Mouse (Mus musculus) thymus, adult 2 months (tissue): ENCODE data around the gene Birc7. TPM values are rescaled to one million over a fixed set of nuclear protein-coding genes. Genes with fewer than 3 reads are reported as not detected.

Experiments used
- DNase-seq: peaks from one replicate; pipeline ENCODE4 v3.0.0; 2021
- H3K27ac ChIP-seq: fragments of 200-500 bp; 2 replicates; pipeline ENCODE4 v1.5.1; 2012; ENCODE audit warnings: low read length, control low read depth; ENCODE audit not compliant: control insufficient read depth, insufficient read depth
- H3K27me3 ChIP-seq: fragments of 200-500 bp; 2 replicates; pipeline ENCODE4 v1.6.1; 2012; ENCODE audit warnings: mild to moderate bottlenecking, low read length, moderate library complexity, mixed read lengths; ENCODE audit not compliant: control insufficient read depth, insufficient read depth
- H3K36me3 ChIP-seq: fragments of 200-500 bp; 2 replicates; pipeline ENCODE4 v1.6.1; 2012; ENCODE audit warnings: mild to moderate bottlenecking, low read length, moderate library complexity; ENCODE audit not compliant: control insufficient read depth, insufficient read depth
- H3K4me1 ChIP-seq: fragments of 200-500 bp; replicated peaks from 2 replicates; pipeline ENCODE4 v1.6.1; 2012; ENCODE audit warnings: low read length; ENCODE audit not compliant: control insufficient read depth, insufficient read depth
- H3K4me3 ChIP-seq: fragments of 200-500 bp; 2 replicates; pipeline ENCODE4 v1.5.1; 2012; ENCODE audit warnings: mild to moderate bottlenecking, low read length, control low read depth, moderate library complexity; ENCODE audit not compliant: control insufficient read depth, insufficient read depth
- CTCF ChIP-seq: fragments of 200-500 bp; IDR thresholded peaks from 2 replicates; pipeline ENCODE4 v1.5.1; 2012; ENCODE audit warnings: mild to moderate bottlenecking, control low read depth, low read length, moderate library complexity, borderline replicate concordance; ENCODE audit not compliant: control insufficient read depth, poor library complexity, insufficient read depth; ENCODE audit errors: extremely low read depth
- POLR2A ChIP-seq: fragments of 200-500 bp; IDR thresholded peaks from 2 replicates; pipeline ENCODE4 v1.6.1; 2012; ENCODE audit warnings: mild to moderate bottlenecking, low read length, control low read depth, moderate library complexity; ENCODE audit not compliant: control insufficient read depth, poor library complexity, insufficient read depth; ENCODE audit errors: extremely low read depth
- WGBS: fragments of 180-500 bp; shearing (Covaris S2); methylation state at CpG from one replicate; pipeline ENCODE4 v1.1.7; 2018; 5-methylcytosine and 5-hydroxymethylcytosine counted together
- polyA plus RNA-seq: library from polyadenylated mRNA; depleted of rRNA; stranded (reverse); fragments of >200 nt; gene quantifications from 2 replicates; pipeline ENCODE4 v1.2.3, GENCODE M21; 2012

Gene Birc7
- polyA plus RNA-seq, 1 experiment = 0.19 TPM

- 10% methylated on average over 29 of the region's 29 CpGs for WGBS
- Histone ChIP-seq H3K4me3 (no peak overlapping the region), H3K27ac (no peak overlapping the region), H3K36me3 (no peaks in the 10 kb centered on the region), H3K4me1 (0 out of 2 replicates have a peak, but pooled peaks cover 3% of the 10 kb centered on the region), H3K27me3 (peaks cover 15% of the 10 kb centered on the region; the same call in 1 of the 2 replicates)
- no peak for TF ChIP-seq POLR2A
- TF ChIP-seq CTCF = no peak
- DNase-seq = no peak
Measured at GRCm38 (mm10) chr2:180890422-180891074, 38.3 kb upstream of the Birc7 start.

GRCm38 (mm10) chr2:180891075-180891834 is 37.6 kb upstream of the Birc7 start:
- H3K4me1 ChIP-seq = 0 out of 2 replicates have a peak, but pooled peaks cover 3% of the 10 kb centered on the region
- no peak for DNase-seq
- TF ChIP-seq POLR2A (no peak), CTCF (no peak)
- WGBS = 6% methylated on average over 37 of the region's 37 CpGs
- no peak overlapping the region for H3K27ac ChIP-seq
- no peaks in the 10 kb centered on the region for H3K36me3 ChIP-seq
- no peak overlapping the region for H3K4me3 ChIP-seq
- H3K27me3 ChIP-seq = peaks cover 15% of the 10 kb centered on the region; the same call in 1 of the 2 replicates

GRCm38 (mm10) chr2:180891835-180892323 is 36.9 kb upstream of the Birc7 start:
- Histone ChIP-seq H3K4me3 (no peak overlapping the region), H3K27ac (no peak overlapping the region), H3K27me3 (peaks cover 15% of the 10 kb centered on the region; the same call in 1 of the 2 replicates), H3K36me3 (no peaks in the 10 kb centered on the region), H3K4me1 (0 out of 2 replicates have a peak, but pooled peaks cover 3% of the 10 kb centered on the region)
- 16% methylated on average over 9 of the region's 9 CpGs for WGBS
- TF ChIP-seq POLR2A = no peak
- TF ChIP-seq CTCF = no peak
- DNase-seq = no peak

GRCm38 (mm10) chr2:180892841-180893521 is 35.8 kb upstream of the Birc7 start:
- peak; percentile 7 for DNase-seq
- Histone ChIP-seq H3K27me3 (peaks cover 15% of the 10 kb centered on the region; the same call in 1 of the 2 replicates), H3K36me3 (no peaks in the 10 kb centered on the region), H3K4me1 (0 out of 2 replicates have a peak, but pooled peaks cover 3% of the 10 kb centered on the region), H3K27ac (no peak overlapping the region), H3K4me3 (0 out of 2 replicates have a peak overlapping the region, but pooled peaks have one; percentile 5)
- no peak for TF ChIP-seq POLR2A
- no peak for TF ChIP-seq CTCF
- WGBS = 2% methylated on average over 97 of the region's 97 CpGs

- H3K27me3 ChIP-seq = peaks cover 15% of the 10 kb centered on the region; the same call in 1 of the 2 replicates
- TF ChIP-seq POLR2A (no peak), CTCF (0 out of 2 replicates have a peak, but pooled peaks have one; percentile 22)
- WGBS = 3% methylated on average over 43 of the region's 50 CpGs
- no peak overlapping the region for H3K4me3 ChIP-seq
- 0 out of 2 replicates have a peak, but pooled peaks cover 3% of the 10 kb centered on the region for H3K4me1 ChIP-seq
- H3K27ac ChIP-seq = no peak overlapping the region
- no peaks in the 10 kb centered on the region for H3K36me3 ChIP-seq
- no peak for DNase-seq
Measured at GRCm38 (mm10) chr2:180893537-180894028, 35.2 kb upstream of the Birc7 start.

- Histone ChIP-seq H3K27ac (no peak overlapping the region), H3K36me3 (no peaks in the 10 kb centered on the region), H3K4me3 (no peak overlapping the region), H3K27me3 (peaks cover 15% of the 10 kb centered on the region; the same call in 1 of the 2 replicates), H3K4me1 (0 out of 2 replicates have a peak, but pooled peaks cover 3% of the 10 kb centered on the region)
- peak; percentile 39 for DNase-seq
- TF ChIP-seq CTCF (no peak), POLR2A (no peak)
- 3% methylated on average over 57 of the region's 57 CpGs for WGBS
Measured at GRCm38 (mm10) chr2:180894029-180894623, 34.7 kb upstream of the Birc7 start.
